Mouse (Mus musculus) lung, postnatal 0 days (tissue): Measurements from ENCODE around the gene Clstn2.

ENCODE experiments used
- CTCF ChIP-seq: IDR thresholded peaks from 2 replicates; pipeline ENCODE4 v1.5.1; 2016; ENCODE audit warnings: antibody characterized with exemption, mild to moderate bottlenecking
- EP300 ChIP-seq: IDR thresholded peaks from 2 replicates; pipeline ENCODE4 v1.6.1; 2016; ENCODE audit warnings: antibody characterized with exemption, mild to moderate bottlenecking, control low read depth

DNA sequence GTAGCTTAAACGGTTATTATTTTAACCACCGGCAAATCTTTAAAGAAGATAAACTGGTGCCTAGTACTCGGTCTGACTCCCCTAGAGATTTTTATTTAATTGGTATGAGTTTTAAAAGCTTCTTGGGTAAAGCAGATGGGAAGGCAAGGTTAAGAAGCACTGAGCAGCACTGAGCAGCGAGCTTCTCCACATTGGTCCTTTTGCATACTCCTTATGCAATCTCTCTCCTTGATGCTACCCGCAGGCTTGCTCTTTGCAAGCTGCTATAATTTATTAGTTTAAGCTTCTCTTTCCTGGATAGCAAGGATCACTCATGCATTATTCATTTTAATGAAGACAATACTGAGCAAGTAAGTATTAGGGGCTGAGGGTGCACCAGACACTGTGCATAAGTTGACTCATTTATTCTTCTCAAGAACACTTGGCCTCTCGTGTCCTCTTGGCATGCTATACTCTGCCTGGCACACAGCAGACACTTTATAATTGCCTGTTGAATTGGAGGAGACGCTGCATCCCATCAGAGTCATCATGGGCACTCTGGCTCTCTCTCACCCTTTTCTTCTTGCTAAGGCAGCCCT is 561.9 kb downstream of the Clstn2 start:
- TF ChIP-seq CTCF = no peak
- TF ChIP-seq EP300 = no peak
